Mouse (Mus musculus): Measurements from ENCODE around the gene Mms19. TPM values are rescaled to one million over a fixed set of nuclear protein-coding genes. Genes with fewer than 3 reads are reported as not detected.
A peak's percentile ranks its signal among the peaks of the same experiment; 100 is the strongest.

Mms19 gene
- total and polyA plus RNA-seq, 2 experiments from 2014 or later = 26.1 to 45.7 TPM

DNA sequence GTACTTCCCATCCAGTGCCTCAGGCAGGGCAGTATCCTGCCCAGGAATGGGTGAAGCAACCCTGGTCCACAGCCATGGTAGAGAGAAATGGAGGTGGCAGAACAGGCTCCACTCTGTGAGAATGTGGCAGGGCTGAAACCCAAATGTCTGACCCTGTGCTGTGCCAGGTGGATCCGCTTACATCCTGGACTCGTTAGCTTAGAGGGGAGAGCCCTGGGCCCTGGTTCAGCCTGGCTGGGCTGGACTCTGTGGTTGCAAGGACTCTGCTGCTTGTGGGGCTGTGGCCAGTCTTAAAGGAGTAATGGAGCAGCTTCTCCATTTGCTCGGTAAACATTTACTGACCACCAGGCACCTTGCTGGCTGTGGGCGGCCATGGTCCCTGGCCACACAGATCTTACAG, 6.2 kb upstream of the Mms19 start:
- Histone ChIP-seq H3K4me1 (ENCODE audit: insufficient read depth, low read length) (no peaks in the 10 kb centered on the region), H3K27me3 (ENCODE audit: insufficient read depth, low read length) (0 out of 2 replicates have a peak, but pooled peaks cover 4% of the 10 kb centered on the region), H3K9ac (replicated peaks; ENCODE audit: low read length, poor library complexity, severe bottlenecking) (no peak overlapping the region), H3K9me3 (ENCODE audit: low read length) (no peaks in the 10 kb centered on the region), H3K27ac (ENCODE audit: low read depth, low read length) (no peak overlapping the region), H3K4me2 (ENCODE audit: low read depth, low read length, poor library complexity, severe bottlenecking) (no peak overlapping the region), H3K4me3 (ENCODE audit: low read depth, low read length) (no peak overlapping the region), H3K36me3 (ENCODE audit: insufficient read depth, low read length) (no peaks in the 10 kb centered on the region)
- ATAC-seq (ENCODE audit: low FRiP score) (no peak), DNase-seq (ENCODE audit: low spot score) (no peak)
- no peak for TF ChIP-seq CTCF (IDR thresholded peaks at IDR 0.05)
- WGBS = 86% methylated on average over 4 of the region's 4 CpGs

DNA sequence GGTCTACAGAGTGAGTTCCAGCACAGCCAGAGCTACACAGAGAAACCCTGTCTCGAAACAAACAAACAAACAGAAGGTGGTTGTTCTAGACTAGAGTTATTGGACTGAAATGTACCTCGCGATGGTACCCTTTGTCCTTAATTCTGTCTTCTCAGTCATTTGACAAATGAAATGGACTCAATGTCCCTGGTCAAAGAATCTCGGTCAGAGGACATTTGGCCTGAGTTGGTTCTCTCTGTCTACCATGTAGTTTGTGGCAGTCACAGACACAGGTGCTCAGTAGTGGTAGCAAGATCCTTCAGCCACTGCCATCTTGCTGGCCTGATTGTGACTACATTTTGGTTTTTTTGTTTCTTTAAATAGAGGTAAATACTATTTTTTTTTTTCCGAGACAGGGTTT, 5.0 kb upstream of the Mms19 start:
- DNase-seq (ENCODE audit: low spot score) = no peak
- no peak overlapping the region for H3K27ac ChIP-seq (ENCODE audit: low read depth, low read length)
- no peak for TF ChIP-seq CTCF (IDR thresholded peaks at IDR 0.05)
- H3K4me1 ChIP-seq (ENCODE audit: insufficient read depth, low read length) = no peaks in the 10 kb centered on the region
- H3K36me3 ChIP-seq (ENCODE audit: insufficient read depth, low read length) = no peaks in the 10 kb centered on the region
- H3K4me3 ChIP-seq (ENCODE audit: low read depth, low read length) = no peak overlapping the region
- 0 out of 2 replicates have a peak, but pooled peaks cover 4% of the 10 kb centered on the region for H3K27me3 ChIP-seq (ENCODE audit: insufficient read depth, low read length)
- H3K9me3 ChIP-seq (ENCODE audit: low read length) = no peaks in the 10 kb centered on the region
- WGBS = 91% methylated on average over 5 of the region's 5 CpGs
- H3K9ac ChIP-seq (replicated peaks; ENCODE audit: low read length, poor library complexity, severe bottlenecking) = no peak overlapping the region
- no peak overlapping the region for H3K4me2 ChIP-seq (ENCODE audit: low read depth, low read length, poor library complexity, severe bottlenecking)
- no peak for ATAC-seq (ENCODE audit: low FRiP score)

DNA sequence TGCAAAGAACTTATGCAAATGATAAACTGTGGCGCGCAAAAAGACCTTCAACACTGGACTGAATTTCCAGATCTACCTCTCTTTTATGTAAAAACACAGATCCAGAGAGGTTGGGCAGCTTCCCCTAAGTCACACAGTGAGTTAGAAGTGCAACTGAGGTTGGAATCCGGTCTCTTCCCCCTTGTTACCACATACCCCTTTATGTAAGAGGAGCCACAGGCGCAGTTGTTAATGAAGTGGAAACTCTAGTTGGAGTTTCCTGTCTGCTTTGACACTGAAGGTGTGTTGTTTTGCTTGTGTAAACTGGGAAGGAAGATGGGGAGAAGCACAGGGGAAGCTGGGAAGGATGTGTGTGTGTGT, 1.8 kb upstream of the Mms19 start:
- Histone ChIP-seq H3K36me3 (ENCODE audit: insufficient read depth, low read length) (no peaks in the 10 kb centered on the region), H3K9me3 (ENCODE audit: low read length) (no peaks in the 10 kb centered on the region), H3K4me3 (ENCODE audit: low read depth, low read length) (peak overlapping the region; percentile 86; the same call in 1 of the 2 replicates), H3K27me3 (ENCODE audit: insufficient read depth, low read length) (0 out of 2 replicates have a peak, but pooled peaks cover 4% of the 10 kb centered on the region), H3K4me1 (ENCODE audit: insufficient read depth, low read length) (no peaks in the 10 kb centered on the region), H3K9ac (replicated peaks; ENCODE audit: low read length, poor library complexity, severe bottlenecking) (no peak overlapping the region), H3K27ac (ENCODE audit: low read depth, low read length) (no peak overlapping the region), H3K4me2 (ENCODE audit: low read depth, low read length, poor library complexity, severe bottlenecking) (peak overlapping the region; percentile 99)
- 10% methylated on average over 4 of the region's 4 CpGs for WGBS
- DNase-seq (ENCODE audit: low spot score) (no peak), ATAC-seq (ENCODE audit: low FRiP score) (no peak)
- no peak for TF ChIP-seq CTCF (IDR thresholded peaks at IDR 0.05)

DNA sequence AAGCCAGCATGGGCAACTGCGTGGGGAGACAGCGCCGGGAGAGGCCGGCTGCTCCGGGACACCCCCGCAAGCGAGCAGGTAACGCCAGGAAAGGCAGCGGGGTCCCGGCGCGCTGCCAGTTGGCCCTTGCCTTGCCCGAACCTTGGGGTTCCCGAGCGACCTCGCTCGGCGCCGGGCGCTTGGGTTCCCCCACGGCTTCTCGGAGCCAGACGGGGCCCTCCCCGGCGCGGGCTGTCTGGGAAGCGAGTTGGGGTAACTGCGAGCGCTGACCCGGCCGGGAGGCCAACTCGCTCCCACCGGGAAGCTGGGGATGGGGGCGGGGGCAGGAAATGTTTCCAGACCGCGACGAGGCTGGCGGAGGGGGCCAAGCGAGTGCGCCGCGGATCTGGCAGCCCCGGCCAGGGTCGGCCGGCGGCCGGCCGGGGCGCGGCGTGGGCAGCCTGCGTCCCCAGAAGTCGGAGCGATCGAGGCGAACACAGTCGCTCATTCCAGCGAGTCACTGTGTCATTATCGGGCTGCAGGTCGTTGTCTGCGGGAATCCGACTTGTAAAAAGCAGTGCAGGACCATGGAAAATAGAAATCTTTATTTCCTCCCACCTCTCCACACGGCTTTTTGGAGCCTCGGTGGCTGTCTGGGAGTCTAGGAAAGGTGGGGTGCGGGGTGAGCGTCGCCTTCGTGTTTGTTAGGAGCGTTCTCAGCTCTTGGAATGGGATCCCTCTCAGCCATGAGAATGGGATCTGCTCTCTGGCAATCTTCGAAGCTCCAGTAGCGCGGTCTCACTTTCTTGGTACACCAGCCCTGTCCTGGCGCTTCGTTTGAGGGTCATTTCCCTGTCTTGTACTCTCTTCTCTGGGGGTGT, 1.2 kb upstream of the Mms19 start:
- Histone ChIP-seq H3K27me3 (ENCODE audit: insufficient read depth, low read length) (0 out of 2 replicates have a peak, but pooled peaks cover 4% of the 10 kb centered on the region), H3K9me3 (ENCODE audit: low read length) (no peaks in the 10 kb centered on the region), H3K4me1 (ENCODE audit: insufficient read depth, low read length) (no peaks in the 10 kb centered on the region), H3K4me2 (ENCODE audit: low read depth, low read length, poor library complexity, severe bottlenecking) (peak overlapping the region; percentile 99), H3K4me3 (ENCODE audit: low read depth, low read length) (peak overlapping the region; percentile 86), H3K9ac (replicated peaks; ENCODE audit: low read length, poor library complexity, severe bottlenecking) (peak overlapping the region; percentile 76), H3K36me3 (ENCODE audit: insufficient read depth, low read length) (no peaks in the 10 kb centered on the region), H3K27ac (ENCODE audit: low read depth, low read length) (peak overlapping the region; percentile 71)
- 0% methylated on average over 62 of the region's 74 CpGs for WGBS
- 0 out of 2 replicates have a peak, but pooled peaks have one; percentile 2 for ATAC-seq (ENCODE audit: low FRiP score)
- DNase-seq (ENCODE audit: low spot score) = no peak
- TF ChIP-seq CTCF (IDR thresholded peaks at IDR 0.05) = no peak

DNA sequence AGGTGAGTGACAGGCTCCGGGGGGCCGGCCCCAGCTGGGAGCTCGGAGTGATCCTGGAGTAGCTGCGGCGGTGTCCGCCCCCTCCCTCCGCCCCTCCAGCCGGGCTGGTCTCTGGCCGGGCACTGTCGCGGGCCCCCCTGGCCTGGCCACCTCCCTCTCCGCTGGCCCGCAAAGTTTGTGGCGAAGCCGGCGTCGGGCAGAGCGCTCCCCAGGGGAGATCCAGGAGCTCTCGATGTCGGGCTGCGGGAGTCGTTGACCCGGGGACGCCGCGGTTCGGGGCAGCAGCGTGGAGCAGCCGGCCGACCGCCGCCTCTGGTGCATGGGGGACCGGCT, 604 bp upstream of the Mms19 start, which contains the start of gene Ubtd1:
Gene Ubtd1 (plus strand): TSS at position 169 of the 333 bp plus-strand sequence.
- Histone ChIP-seq H3K9ac (replicated peaks; ENCODE audit: low read length, poor library complexity, severe bottlenecking) (peak within 1 kb of the TSS; percentile 76), H3K9me3 (ENCODE audit: low read length) (no peaks in the 10 kb centered on the region), H3K27ac (ENCODE audit: low read depth, low read length) (peak within 1 kb of the TSS; percentile 80), H3K36me3 (ENCODE audit: insufficient read depth, low read length) (no peaks in the 10 kb centered on the region), H3K4me1 (ENCODE audit: insufficient read depth, low read length) (no peaks in the 10 kb centered on the region), H3K27me3 (ENCODE audit: insufficient read depth, low read length) (0 out of 2 replicates have a peak, but pooled peaks cover 4% of the 10 kb centered on the region), H3K4me2 (ENCODE audit: low read depth, low read length, poor library complexity, severe bottlenecking) (peak within 1 kb of the TSS; percentile 99), H3K4me3 (ENCODE audit: low read depth, low read length) (peak within 1 kb of the TSS; percentile 86)
- DNase-seq (ENCODE audit: low spot score) (no peak), ATAC-seq (ENCODE audit: low FRiP score) (no peak)
- TF ChIP-seq CTCF (IDR thresholded peaks at IDR 0.05) = no peak
- WGBS = 0% methylated on average over 22 of the region's 33 CpGs

DNA sequence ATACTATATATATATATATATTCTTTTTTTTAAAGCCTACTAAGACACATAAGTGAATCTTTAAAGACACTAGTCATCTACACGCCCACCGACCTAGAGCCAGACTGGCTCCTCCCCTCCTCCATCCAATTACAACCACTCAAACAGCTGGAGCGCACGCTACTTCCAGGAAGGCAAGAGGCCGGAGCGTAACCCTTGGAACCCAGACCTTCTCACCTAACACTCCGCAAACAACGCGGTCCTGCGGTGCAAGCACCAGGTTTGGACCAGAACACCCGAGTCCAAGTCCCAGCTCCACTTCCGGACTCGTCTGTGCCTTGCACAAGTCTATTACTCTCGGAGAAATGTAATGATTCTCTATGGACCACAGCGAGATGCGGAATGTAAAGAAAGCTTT, 537 bp downstream of the Mms19 start:
- no peak for TF ChIP-seq CTCF (IDR thresholded peaks at IDR 0.05)
- peak; percentile 26 for DNase-seq (ENCODE audit: low spot score)
- peak overlapping the region; percentile 86 for H3K4me3 ChIP-seq (ENCODE audit: low read depth, low read length)
- peak overlapping the region; percentile 80 for H3K4me2 ChIP-seq (ENCODE audit: low read depth, low read length, poor library complexity, severe bottlenecking)
- no peaks in the 10 kb centered on the region for H3K4me1 ChIP-seq (ENCODE audit: insufficient read depth, low read length)
- 0 out of 2 replicates have a peak, but pooled peaks cover 4% of the 10 kb centered on the region for H3K27me3 ChIP-seq (ENCODE audit: insufficient read depth, low read length)
- peak overlapping the region; percentile 76 for H3K9ac ChIP-seq (replicated peaks; ENCODE audit: low read length, poor library complexity, severe bottlenecking)
- peak; percentile 4; the same call in 1 of the 2 replicates for ATAC-seq (ENCODE audit: low FRiP score)
- WGBS = under 1% methylated on average over 16 of the region's 16 CpGs
- H3K27ac ChIP-seq (ENCODE audit: low read depth, low read length) = peak overlapping the region; percentile 80; the same call in 1 of the 2 replicates
- no peaks in the 10 kb centered on the region for H3K9me3 ChIP-seq (ENCODE audit: low read length)
- H3K36me3 ChIP-seq (ENCODE audit: insufficient read depth, low read length) = no peaks in the 10 kb centered on the region
